Mouse (Mus musculus) bone marrow, adult 2 months (tissue): Measurements from ENCODE around the gene Npas3.

Source experiments
- CTCF ChIP-seq: fragments of 200-500 bp; IDR thresholded peaks from 2 replicates; pipeline ENCODE4 v1.5.1; 2011; ENCODE audit warnings: low read length, control low read depth; ENCODE audit not compliant: control insufficient read depth, insufficient read depth
- POLR2A ChIP-seq: fragments of 200-500 bp; IDR thresholded peaks from 2 replicates; pipeline ENCODE4 v1.6.1; 2011; ENCODE audit warnings: low read depth, mild to moderate bottlenecking, control low read depth, low read length, borderline replicate concordance; ENCODE audit not compliant: control insufficient read depth

DNA sequence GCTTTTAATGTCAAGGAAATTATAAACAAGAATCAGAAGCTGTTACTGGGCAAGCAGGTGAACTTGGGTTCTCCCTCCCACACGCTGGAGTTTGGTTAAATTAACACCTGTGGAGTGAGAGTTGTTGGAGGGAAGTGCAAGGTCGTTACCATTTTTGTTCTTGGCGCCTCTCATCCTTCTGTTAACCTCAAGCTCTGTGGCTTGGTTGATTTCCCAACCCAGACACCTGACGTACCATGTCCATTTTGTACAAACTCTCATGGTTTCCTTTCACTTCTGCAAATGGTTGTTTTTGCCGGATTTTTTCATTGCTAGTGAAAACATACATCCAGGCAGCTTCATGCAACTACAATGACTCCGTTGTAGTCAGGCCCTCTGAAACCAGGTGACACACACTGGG lies 28.9 kb downstream of the Npas3 start:
- TF ChIP-seq CTCF (no peak), POLR2A (no peak)
